Mouse (Mus musculus) kidney, adult 9 months (tissue): ENCODE measurements around the gene Pdgfra.

Experiments used
- DNase-seq: peaks from one replicate; pipeline ENCODE4 v3.0.0; 2022

Gene Pdgfra

GRCm38 (mm10) chr5:75214520-75214919 is 62.4 kb downstream of the Pdgfra start:
- DNase-seq = peak; percentile 29

- DNase-seq = no peak
These were observed 62.8 kb downstream of the Pdgfra start for GRCm38 (mm10) chr5:75214929-75215328.

GRCm38 (mm10) chr5:75215678-75216256 is 63.7 kb downstream of the Pdgfra start:
- no peak for DNase-seq

- DNase-seq = no peak
These were observed 69.5 kb downstream of the Pdgfra start for GRCm38 (mm10) chr5:75221610-75222009.

- no peak for DNase-seq
These were observed 70.6 kb downstream of the Pdgfra start for GRCm38 (mm10) chr5:75222491-75223265.

GRCm38 (mm10) chr5:75238363-75238762 is 86.3 kb downstream of the Pdgfra start:
- no peak for DNase-seq

- DNase-seq = no peak
These were observed 87.1 kb downstream of the Pdgfra start for GRCm38 (mm10) chr5:75238928-75239777.

GRCm38 (mm10) chr5:75247070-75247740 is 95.1 kb downstream of the Pdgfra start:
- DNase-seq = no peak
